Mouse (Mus musculus) small intestine, adult 2 months (tissue): Measurements from ENCODE around the gene Ptpn4.

ENCODE experiments used
- CTCF ChIP-seq: fragments of 200-500 bp; IDR thresholded peaks from 2 replicates; pipeline ENCODE4 v1.5.1; 2012; ENCODE audit warnings: low read depth, mild to moderate bottlenecking, control low read depth, inconsistent platforms, low read length, moderate library complexity, mixed read lengths; ENCODE audit not compliant: insufficient replicate concordance, insufficient read length; ENCODE audit errors: extremely low read depth
- POLR2A ChIP-seq: fragments of 200-500 bp; IDR thresholded peaks from 2 replicates; pipeline ENCODE4 v1.6.1; 2012; ENCODE audit warnings: low read depth, mild to moderate bottlenecking, control low read depth, inconsistent platforms, low read length, moderate library complexity

- TF ChIP-seq CTCF (no peak), POLR2A (no peak)
Observed at GRCm38 (mm10) chr1:119884272-119884671, 46.9 kb upstream of the Ptpn4 start.
